Mouse (Mus musculus) MEL (cell line): ENCODE results near the gene Pnkp. TPM values are rescaled to one million over a fixed set of nuclear protein-coding genes. Genes with fewer than 3 reads are reported as not detected.

Experiments
- DNase-seq: peaks from one replicate; pipeline ENCODE4 v3.0.0; 2011; ENCODE audit warnings: low read depth, low spot score
- H3K27ac ChIP-seq: 2 replicates; pipeline ENCODE4 v1.5.1; 2012; ENCODE audit warnings: low read depth, mild to moderate bottlenecking, control low read depth, low read length, moderate library complexity; ENCODE audit not compliant: control insufficient read depth
- H3K27me3 ChIP-seq, 2 experiments: fragments of 150-350 bp in 1 of 2; sonication (generic) in 1 of 2; 2 replicates each; pipeline ENCODE4 v1.6.1; 2012; ENCODE audit warnings: low read length in 2 of 2, mild to moderate bottlenecking in 2 of 2, improper control_type of control experiment in 1 of 2, moderate library complexity in 1 of 2; ENCODE audit not compliant: insufficient read depth in 2 of 2, control insufficient read depth in 1 of 2
- H3K36me3 ChIP-seq, 2 experiments: 2 replicates each; pipeline ENCODE4 v1.6.1; 2012 to 2014; ENCODE audit warnings: low read length in 2 of 2, improper control_type of control experiment in 1 of 2, inconsistent platforms in 1 of 2, mild to moderate bottlenecking in 1 of 2; ENCODE audit not compliant: insufficient read depth in 2 of 2, control insufficient read depth in 1 of 2
- H3K4me1 ChIP-seq, 2 experiments: fragments of 150-350 bp in 1 of 2; sonication (generic) in 1 of 2; 2 replicates each; pipeline ENCODE4 v1.6.1; 2012; ENCODE audit warnings: low read length in 2 of 2, improper control_type of control experiment in 1 of 2, mild to moderate bottlenecking in 1 of 2; ENCODE audit not compliant: insufficient read depth in 2 of 2, control insufficient read depth in 1 of 2
- H3K4me3 ChIP-seq, 2 experiments: fragments of 150-350 bp in 1 of 2; sonication (generic) in 1 of 2; 2 replicates each; pipeline ENCODE4 v1.5.1; 2012; ENCODE audit warnings: low read depth in 2 of 2, low read length in 2 of 2, mild to moderate bottlenecking in 2 of 2, moderate library complexity in 2 of 2, control low read depth in 1 of 2, improper control_type of control experiment in 1 of 2; ENCODE audit not compliant: control insufficient read depth in 1 of 2, insufficient read depth in 1 of 2
- H3K79me2 ChIP-seq: 2 replicates; pipeline ENCODE4 v1.6.1; 2012; ENCODE audit warnings: mild to moderate bottlenecking, low read length, moderate library complexity; ENCODE audit not compliant: control insufficient read depth, poor library complexity, insufficient read depth
- H3K9ac ChIP-seq: 2 replicates; pipeline ENCODE4 v1.6.1; 2012; ENCODE audit warnings: low read depth, mild to moderate bottlenecking, control low read depth, low read length, moderate library complexity; ENCODE audit not compliant: control insufficient read depth, poor library complexity, severe bottlenecking
- H3K9me3 ChIP-seq: fragments of 150-350 bp; sonication (generic); replicated peaks from 2 replicates; pipeline ENCODE4 v1.6.1; 2012; ENCODE audit warnings: mild to moderate bottlenecking, low read length, improper control_type of control experiment, moderate library complexity; ENCODE audit not compliant: insufficient read depth
- BHLHE40 ChIP-seq: IDR thresholded peaks from 2 replicates; pipeline ENCODE4 v1.6.1; 2012; ENCODE audit warnings: low read depth, mild to moderate bottlenecking, inconsistent platforms, low read length, improper control_type of control experiment, borderline replicate concordance
- CHD1 ChIP-seq: IDR thresholded peaks from 2 replicates; pipeline ENCODE4 v1.6.1; 2012; ENCODE audit warnings: low read depth, mild to moderate bottlenecking, inconsistent platforms, low read length, improper control_type of control experiment
- E2F4 ChIP-seq: IDR thresholded peaks from 2 replicates; pipeline ENCODE4 v1.6.1; 2011; ENCODE audit warnings: low read depth, low read length, improper control_type of control experiment, borderline replicate concordance
- GATA1 ChIP-seq: IDR thresholded peaks from 2 replicates; pipeline ENCODE4 v1.6.1; 2011; ENCODE audit warnings: low read depth, low read length, improper control_type of control experiment
- KAT2A ChIP-seq: conservative IDR thresholded peaks from 2 replicates; pipeline ENCODE4 v1.6.1; 2012; ENCODE audit warnings: low read depth, low read length, improper control_type of control experiment, inconsistent platforms
- MAFK ChIP-seq: IDR thresholded peaks from 2 replicates; pipeline ENCODE4 v1.6.1; 2011; ENCODE audit warnings: low read depth, mild to moderate bottlenecking, low read length, improper control_type of control experiment, borderline replicate concordance
- MAZ ChIP-seq: IDR thresholded peaks from 2 replicates; pipeline ENCODE4 v1.6.1; 2012; ENCODE audit warnings: low read depth, mild to moderate bottlenecking, inconsistent platforms, low read length, improper control_type of control experiment
- NRF1 ChIP-seq: IDR thresholded peaks from 2 replicates; pipeline ENCODE4 v1.6.1; 2014; ENCODE audit warnings: low read depth, mild to moderate bottlenecking, inconsistent platforms, low read length, improper control_type of control experiment, moderate library complexity; ENCODE audit not compliant: poor library complexity, insufficient read depth, severe bottlenecking
- POLR2AphosphoS2 ChIP-seq: IDR thresholded peaks from 2 replicates; pipeline ENCODE4 v1.6.1; 2011; ENCODE audit warnings: low read length, improper control_type of control experiment
- TCF12 ChIP-seq: IDR thresholded peaks from 2 replicates; pipeline ENCODE4 v1.6.1; 2014; ENCODE audit warnings: low read depth, mild to moderate bottlenecking, inconsistent platforms, low read length, improper control_type of control experiment, moderate library complexity
- USF1 ChIP-seq: IDR thresholded peaks from 2 replicates; pipeline ENCODE4 v1.6.1; 2014; ENCODE audit warnings: low read depth, mild to moderate bottlenecking, inconsistent platforms, low read length, improper control_type of control experiment, moderate library complexity
- USF2 ChIP-seq, 2 experiments: IDR thresholded peaks; 2 replicates each; pipeline ENCODE4 v1.6.1; 2011 to 2012; ENCODE audit warnings: improper control_type of control experiment in 2 of 2, low read length in 2 of 2, borderline replicate concordance in 1 of 2, inconsistent platforms in 1 of 2, low read depth in 1 of 2, mild to moderate bottlenecking in 1 of 2; ENCODE audit not compliant: insufficient read depth in 1 of 2
- ZMIZ1 ChIP-seq: IDR thresholded peaks from 2 replicates; pipeline ENCODE4 v1.6.1; 2012; ENCODE audit warnings: low read depth, mild to moderate bottlenecking, inconsistent platforms, low read length, improper control_type of control experiment, moderate library complexity
- polyA plus RNA-seq, 2 experiments: library from polyadenylated mRNA; stranded (reverse) in 1 of 2; unstranded in 1 of 2; fragments of >175 nt in 1 of 2; fragments of >200 nt in 1 of 2; gene quantifications; 2 replicates each; pipeline versions ENCODE4 v1.2.1 to v1.2.4; 2012; ENCODE audit warnings: low replicate concordance in 2 of 2, low read depth in 1 of 2; ENCODE audit not compliant: insufficient read length in 2 of 2, insufficient read depth in 1 of 2, missing spikeins in 1 of 2
- total RNA-seq: library from RNA; depleted of rRNA; stranded (reverse); fragments of 300-350 nt; gene quantifications from 2 replicates; pipeline ENCODE4 v1.2.3, GENCODE M21; 2012

Pnkp gene
- total and polyA plus RNA-seq, 3 experiments = 39.3 to 45.6 TPM; not detected in 1

DNA sequence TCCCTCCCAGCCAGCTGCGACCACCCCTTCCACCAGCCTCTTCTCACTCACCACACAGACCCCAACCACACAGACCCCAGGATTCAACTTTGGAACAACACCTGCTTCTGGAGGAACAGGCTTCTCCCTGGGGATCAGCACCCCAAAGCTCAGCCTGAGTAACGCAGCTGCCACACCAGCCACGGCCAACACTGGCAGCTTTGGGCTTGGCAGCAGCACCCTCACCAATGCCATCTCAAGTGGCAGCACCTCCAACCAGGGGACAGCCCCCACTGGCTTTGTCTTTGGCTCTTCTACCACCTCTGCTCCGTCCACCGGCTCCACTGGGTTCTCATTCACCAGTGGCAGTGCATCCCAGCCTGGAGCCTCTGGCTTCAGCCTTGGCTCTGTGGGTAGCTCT, 28.2 kb upstream of the Pnkp start:
- Histone ChIP-seq H3K9ac (no peak overlapping the region), H3K4me1 (peaks cover 3 to 6% of the 10 kb centered on the region in 2 experiments), H3K9me3 (no peaks in the 10 kb centered on the region), H3K36me3 (peaks cover 7 to 23% of the 10 kb centered on the region in 2 experiments), H3K79me2 (peaks cover 66% of the 10 kb centered on the region), H3K27me3 (no peaks in the 10 kb centered on the region), H3K4me3 (no peak overlapping the region), H3K27ac (no peak overlapping the region)
- TF ChIP-seq KAT2A (no peak), CHD1 (no peak), NRF1 (no peak), USF2 (IDR thresholded peaks at IDR 0.05; ENCODE audit: borderline replicate concordance in 1 of 2, insufficient read depth in 1 of 2, low read depth in 1 of 2, low read length in 2 of 2) (no peak)
- DNase-seq = no peak

DNA sequence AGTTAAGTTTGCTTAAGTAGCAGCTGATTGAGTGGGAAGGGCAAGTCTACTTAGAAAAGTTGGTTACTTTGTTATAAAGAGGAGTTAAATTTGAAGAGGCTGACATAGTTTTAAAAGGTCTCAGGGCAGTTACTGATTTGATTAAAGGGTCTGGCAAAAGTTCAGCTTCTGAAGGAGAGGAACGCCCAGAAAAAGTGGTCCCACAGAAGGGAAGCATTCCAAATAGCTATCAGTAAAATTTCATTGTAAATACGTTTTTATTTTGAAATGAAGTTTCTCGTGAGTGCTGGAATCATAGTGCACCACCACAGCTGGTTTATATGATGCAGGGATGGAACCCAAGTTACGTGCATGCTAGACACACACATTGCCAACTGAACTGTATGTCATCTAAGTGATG, 24.2 kb upstream of the Pnkp start:
- Histone ChIP-seq H3K79me2 (peaks cover 25% of the 10 kb centered on the region), H3K36me3 (peaks cover 0 to 3% of the 10 kb centered on the region in 2 experiments; a peak in 1 of 4 replicates), H3K4me3 (no peak overlapping the region), H3K27ac (no peak overlapping the region), H3K4me1 (no peaks in the 10 kb centered on the region), H3K9me3 (no peaks in the 10 kb centered on the region), H3K27me3 (no peaks in the 10 kb centered on the region), H3K9ac (no peak overlapping the region)
- peak; percentile 70 for TF ChIP-seq POLR2AphosphoS2
- no peak for TF ChIP-seq MAZ
- no peak for TF ChIP-seq NRF1
- TF ChIP-seq E2F4 = no peak
- no peak for TF ChIP-seq ZMIZ1
- TF ChIP-seq BHLHE40 = no peak
- no peak for DNase-seq

DNA sequence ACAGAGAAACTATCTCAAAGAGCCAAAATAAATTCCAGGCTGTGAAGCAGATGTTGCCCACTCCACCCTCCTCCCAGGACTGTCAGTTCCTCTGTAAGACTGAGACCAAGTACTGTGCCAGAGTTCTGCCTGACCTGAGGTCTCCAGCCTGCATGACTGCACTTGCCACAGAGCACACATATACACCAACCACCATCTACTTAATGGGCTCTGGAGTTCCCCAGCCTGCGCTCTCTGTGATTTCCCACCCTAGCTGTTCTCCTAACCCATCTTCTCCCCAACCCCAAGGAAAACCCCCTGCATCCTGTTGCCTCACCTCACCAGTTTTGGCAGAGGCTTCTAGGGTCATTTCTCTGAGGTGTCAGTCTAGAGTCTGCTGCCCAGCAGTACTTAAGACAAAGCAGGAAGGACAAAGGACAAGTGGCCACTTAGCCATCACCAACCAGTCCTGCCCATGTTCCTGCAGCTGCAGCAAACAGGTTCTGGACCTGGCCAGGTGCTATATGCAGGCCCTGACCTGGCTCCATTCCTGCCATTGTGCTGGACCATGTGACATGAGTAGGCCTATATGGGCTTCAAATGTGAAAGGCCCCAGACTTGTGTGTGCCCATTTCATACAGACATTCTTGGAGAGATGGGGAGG, 21.4 kb upstream of the Pnkp start:
- Histone ChIP-seq H3K9ac (no peak overlapping the region), H3K79me2 (peaks cover 2% of the 10 kb centered on the region; the same call in 1 of the 2 replicates), H3K4me1 (no peaks in the 10 kb centered on the region), H3K27me3 (no peaks in the 10 kb centered on the region), H3K36me3 (no peaks in the 10 kb centered on the region; a peak in 1 of 4 replicates), H3K9me3 (no peaks in the 10 kb centered on the region), H3K4me3 (no peak overlapping the region), H3K27ac (no peak overlapping the region)
- DNase-seq = no peak
- TF ChIP-seq MAFK = no peak
- TF ChIP-seq TCF12 = no peak
- TF ChIP-seq GATA1 = no peak
- TF ChIP-seq USF1 = no peak
